Mouse (Mus musculus) MN1 (cell line): Measurements from ENCODE around the gene Scimp.
A peak's percentile ranks its signal among the peaks of the same experiment; 100 is the strongest.

Source experiments
- DNase-seq: peaks from one replicate; pipeline ENCODE4 v3.0.0-alpha.2; 2016; ENCODE audit warnings: low spot score

Gene Scimp

DNA sequence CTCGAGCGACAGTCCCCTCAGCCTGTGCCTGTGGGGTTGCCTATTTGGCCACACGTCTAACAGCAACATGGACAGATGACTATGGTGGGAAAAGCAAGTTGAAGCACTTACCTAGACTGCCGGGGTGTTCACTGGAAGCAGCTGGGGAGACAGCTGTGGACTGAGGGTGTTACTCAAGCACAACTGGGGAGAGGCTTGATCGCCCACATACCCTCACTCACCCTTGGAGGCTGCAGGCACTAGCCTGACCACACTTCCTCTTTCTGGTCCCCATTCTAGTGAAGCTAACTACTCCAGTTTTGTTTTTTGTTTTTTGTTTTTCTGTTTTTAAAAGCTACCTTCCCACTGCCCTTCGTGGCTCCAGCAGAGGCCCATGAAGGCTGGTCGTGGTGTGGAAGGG, at the start of gene Scimp:
Gene Scimp, minus strand, starts transcription at position 222 of the 400 bp plus-strand sequence.
- no peak for DNase-seq

DNA sequence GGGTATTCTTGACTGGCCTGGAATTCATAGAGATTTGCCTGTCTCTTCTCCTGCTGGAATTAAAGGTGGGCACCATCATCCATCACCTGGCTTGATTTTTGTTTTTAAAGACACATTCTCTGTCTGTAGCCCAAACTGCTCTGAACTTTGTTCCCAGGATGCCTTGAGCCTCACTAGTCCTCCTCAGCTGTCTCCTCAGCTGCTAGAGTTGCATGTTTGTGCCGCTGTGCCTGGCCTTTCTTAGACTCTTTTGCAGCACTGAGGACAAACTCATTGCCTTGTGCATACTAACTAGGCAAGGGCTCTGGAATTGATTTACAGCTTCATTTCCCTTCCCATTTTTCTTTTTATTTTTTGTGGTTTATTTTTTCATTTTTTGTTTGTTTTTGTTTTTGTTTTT, 48.0 kb upstream of the Scimp start:
- DNase-seq, result no peak

DNA sequence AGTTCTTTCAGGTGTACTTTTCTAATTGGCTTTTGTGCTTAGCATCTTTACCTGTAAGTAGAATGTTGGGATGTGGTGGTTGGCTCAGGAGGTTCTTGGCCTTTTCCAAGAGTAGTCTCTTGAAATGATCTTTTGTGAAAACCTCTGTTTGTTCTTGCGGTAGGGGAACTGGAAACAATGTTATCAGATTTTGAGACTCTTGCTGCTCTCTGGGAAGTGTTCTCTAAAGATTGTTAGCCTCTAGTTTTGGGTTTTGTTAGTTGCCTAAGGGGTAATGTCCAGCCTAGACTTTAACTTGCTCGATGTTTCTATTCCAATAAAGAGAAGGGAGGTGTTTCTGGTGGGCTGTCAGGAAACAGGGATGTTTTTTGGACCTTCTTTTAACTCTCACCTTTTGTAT, 33.6 kb upstream of the Scimp start:
- no peak for DNase-seq

DNA sequence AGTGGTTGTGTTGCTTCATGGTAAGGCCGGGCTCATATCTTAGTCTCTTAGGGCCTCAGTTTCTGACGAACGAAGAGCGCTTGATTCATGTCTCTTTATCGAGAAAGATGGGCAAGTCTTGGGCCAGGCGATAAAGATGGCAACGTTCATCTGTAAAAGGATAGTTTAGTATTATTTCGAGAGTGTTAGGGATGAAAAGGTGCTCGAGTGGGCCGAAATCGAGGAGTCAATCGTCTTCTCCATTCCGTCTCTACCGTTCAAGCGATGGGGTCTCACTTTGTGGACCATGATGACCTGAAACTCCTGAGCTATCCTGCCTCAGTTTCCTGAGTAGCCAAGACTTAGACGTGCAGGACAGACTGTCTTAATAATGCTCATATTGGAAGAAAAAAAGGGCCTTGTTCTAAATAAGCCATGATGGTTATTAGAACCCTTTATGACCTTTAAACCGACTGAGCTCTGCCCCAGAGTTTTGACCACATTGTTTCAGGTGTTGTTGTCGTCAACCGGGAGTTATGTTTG, 33.1 kb upstream of the Scimp start:
- DNase-seq, result no peak

DNA sequence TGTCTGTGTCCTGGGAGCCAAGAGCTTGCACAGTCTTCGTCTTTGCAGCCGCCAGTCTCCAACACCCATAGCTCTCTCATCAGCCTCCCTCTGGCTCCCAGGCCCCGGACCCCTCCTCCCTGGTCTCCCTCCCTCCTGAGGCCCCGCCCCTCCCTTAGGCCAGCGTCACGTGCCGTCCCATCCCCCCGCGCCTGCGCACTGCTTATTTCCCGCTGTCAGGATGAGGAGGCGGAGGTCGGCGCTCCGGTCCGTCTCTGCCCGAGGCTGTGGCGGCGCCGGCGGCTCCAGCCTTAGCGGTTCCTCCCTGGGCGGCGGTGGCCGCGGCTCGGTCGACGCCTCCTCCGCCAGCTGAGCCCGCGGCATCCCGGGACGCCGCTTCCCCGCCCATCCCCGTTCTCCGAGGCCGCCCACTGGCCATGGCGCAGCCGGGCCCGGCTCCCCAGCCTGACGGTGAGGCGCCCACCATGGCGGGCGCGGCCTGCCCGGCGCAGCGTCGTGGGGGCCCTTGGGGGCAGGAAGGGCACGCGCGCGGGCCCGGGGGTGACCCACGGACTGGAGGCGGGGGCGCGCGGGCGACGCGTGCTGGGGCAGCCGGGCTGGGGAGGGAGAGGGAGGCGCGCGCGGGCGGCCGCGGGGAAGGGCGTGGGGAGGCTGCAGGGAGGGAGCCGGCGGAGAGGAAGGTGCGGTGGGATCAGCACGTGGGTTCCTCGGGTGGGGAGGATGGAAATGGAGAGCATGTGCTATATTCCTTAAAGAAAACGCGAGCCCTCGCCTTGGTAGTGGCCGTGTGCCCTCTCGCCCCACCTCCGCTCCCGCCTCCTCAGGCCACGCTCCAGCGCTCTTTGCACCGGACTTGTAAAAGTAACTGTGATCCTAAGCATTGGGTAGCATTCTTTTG, 32.4 kb upstream of the Scimp start, which contains the start of gene Rabep1:
Gene Rabep1, plus strand, starts transcription at position 220 of the 898 bp plus-strand sequence.
- DNase-seq, result peak; percentile 93

DNA sequence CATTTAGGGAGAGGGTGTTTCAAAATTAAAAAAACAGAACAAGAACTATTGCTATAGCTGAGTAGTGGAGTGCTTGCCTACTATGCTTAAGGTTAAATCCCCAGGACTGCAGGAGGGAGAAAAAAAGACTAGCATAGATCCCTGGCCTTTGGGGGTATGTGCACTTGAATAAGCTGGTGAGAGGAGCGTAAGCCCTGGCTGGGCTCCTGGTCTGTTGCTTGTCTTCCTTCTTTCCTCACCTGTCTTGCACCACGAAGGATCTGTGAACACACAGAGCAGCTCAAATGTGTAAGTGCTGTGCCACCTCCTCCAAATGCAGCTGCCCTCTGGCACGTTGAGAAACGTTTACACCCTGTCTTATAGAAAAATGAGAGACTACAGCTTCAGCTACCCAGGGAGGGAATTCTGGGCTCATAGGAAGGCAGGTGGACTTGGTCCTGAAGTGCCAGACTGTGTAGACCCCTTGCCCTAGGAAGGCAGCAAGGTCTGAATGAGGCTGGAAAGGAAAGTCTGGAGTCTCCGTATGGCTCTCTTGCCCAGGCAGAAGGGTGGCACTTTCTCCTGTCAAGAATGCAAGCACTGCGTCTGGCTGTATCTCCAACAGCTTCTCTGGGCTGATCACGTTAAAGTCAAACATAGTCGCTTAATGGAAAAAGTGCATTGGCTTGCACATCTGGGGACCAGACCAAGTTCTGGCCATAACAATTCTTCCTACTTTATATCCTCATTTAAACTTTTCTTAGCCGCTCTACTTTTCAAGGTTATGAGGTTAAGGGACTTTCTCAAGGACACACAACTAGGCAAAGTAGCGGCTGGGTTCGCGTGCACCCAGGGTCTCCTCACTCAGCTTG, 31.5 kb upstream of the Scimp start:
- DNase-seq, result peak; percentile 25

DNA sequence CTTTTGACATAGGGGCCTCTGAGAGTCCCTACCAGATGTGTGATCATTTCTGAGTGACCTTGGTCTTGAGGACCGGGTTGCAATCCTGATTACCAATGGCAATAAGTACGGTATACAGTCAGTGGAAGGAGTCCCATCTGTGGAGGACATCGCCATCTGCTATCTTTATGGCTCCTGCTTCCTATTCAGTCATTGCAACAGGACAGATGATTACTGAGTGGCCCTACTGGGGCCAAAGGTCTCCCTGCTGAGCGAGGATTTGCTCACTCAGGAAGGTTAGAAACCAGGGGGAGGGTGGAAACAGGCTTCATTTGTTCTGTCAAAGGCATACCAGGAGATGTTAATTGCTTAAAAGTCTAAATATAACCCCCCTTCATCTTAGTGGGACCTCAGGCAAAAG, 30.6 kb upstream of the Scimp start:
- no peak for DNase-seq

DNA sequence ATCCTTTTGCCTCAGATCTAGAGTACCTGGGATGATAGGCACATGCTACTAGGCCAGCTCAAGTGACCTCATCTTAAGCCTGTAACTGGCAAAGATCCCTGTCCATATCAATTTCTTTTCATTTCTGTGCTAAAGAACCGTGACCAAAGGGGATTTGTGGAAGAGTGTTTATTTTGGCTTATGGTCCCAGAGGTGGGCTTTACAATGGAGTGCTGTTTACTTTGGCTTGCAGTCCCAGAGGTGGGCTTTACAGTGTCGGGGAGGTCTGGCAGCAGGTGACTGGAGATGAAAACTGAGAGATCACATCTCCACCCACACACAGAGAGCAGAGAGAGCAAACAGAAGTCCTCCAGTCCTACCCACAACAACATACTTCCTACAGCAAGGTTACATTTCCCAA, 26.2 kb upstream of the Scimp start:
- DNase-seq, result no peak

DNA sequence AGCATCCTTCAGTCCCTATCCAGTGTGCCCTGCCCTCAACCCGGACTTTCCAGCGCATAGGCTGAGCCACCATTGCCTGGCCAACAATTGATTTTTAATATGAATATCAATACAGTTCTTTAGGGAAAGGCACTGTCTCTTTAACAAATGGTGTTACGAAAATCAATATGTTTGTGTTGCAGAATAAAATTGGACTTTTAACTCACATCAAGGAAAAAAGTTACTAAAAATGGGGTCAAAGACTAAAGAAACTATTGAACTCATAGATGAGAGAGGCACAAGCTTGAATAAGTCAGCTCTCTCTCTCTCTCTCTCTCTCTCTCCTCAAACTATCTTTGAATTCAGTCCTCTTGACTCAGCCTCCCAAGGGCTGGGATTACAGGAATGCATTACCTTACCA, 24.6 kb upstream of the Scimp start:
- no peak for DNase-seq

DNA sequence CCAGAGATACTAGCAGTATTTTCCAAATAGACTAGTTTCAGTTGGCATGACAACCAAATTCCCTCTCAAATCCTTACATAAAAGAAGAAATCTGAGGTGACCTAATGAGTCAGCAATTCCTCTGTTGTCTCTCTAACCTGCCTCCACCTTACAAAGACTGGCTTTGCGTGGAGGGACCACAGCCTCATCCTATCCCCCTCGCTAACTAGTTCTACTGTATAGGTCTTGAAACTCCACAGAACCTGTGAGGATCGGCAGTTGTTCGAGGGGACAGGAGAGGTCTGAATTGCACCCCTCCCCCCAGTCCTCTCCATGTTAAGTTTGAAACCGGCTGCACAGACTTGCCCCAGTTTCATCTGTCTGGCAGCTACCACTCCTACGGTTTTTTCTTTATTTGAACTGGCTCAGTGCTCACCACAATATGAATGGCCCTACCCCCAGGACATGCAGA, 23.0 kb upstream of the Scimp start:
- DNase-seq, result no peak

DNA sequence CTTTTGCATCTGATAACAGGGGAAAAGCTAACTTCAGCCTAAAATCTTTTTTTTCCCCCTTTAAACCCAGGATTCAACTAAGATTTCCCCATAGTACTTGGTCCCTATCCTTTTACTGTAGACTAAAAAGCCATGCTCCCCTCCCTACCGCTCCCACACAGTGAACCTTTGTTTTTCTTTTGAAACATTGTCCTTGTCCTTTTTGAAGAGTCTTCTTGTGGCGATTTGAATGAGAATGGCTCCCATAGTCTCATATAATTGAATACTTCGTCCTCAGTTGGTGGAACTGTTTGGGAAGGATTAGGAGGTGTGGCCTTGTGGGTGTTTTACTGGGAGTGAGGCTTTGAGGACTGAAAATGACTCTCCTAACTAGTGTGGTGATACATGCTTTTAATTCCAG, 21.4 kb upstream of the Scimp start:
- DNase-seq, result no peak

DNA sequence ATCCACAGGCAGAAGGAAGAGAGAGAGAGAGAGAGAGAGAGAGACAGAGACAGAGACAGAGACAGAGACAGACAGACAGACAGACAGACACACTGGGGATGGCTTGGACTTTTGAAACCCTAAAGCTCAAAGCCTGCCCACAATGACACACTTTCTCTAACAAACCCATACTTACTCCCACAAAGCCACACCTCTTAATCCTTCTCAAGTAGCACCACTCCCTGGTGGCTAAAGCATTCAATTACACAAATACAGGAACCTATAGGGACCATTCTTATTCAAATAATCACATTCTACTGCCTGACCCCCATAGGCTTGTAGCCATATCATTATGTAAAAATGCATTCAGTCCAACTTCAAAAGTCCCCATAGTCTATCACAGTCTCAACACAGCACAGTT, 21.0 kb upstream of the Scimp start:
- DNase-seq, result no peak

DNA sequence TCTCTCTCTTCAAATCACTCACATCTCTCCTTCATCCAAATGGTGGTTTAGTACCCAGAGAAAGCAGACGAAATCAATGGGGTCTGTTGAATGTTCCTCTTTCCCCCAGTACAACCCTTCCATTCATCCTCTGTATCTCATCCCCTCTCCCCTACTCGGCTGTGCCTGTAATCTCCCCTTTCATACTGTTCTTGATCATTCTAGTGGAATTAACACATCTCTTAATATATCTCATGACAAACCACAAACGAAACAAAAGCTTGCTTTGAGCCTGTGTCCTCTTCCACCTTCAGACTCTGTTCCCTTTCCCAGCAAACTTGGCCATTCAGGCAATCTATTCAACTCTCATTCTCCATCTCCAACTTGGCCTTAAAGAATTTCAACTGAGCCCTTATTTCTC, 18.8 kb upstream of the Scimp start:
- DNase-seq, result no peak

DNA sequence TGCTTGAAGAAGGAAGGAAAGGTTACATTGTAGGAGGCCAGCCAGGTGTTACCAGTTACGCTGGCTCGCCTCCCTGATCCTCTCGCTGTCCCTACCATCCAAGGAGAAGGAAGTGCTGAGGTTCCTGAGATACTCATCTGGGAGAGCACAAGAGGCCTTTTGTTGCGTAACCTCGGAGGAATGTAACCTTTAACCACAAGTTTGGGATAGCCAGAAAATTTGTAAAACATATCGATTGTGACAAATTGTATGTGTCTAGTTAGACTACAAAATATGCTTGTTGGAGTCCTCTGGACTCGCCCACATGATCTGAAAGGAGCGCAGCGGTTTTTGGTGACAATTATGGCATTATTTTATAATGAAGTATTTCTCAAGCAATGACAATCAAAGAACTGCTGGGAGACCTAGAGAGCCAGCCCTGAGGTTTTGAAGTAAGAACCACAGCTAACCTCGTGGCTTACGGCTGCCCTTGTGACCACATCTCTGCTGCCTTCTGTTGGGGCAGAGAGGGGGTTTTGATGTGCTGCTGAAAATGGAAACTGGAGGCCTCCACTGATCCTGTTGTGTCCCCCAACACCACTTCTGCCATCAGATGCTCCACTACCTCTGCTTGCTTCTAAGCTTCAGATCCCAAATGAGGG, 16.7 kb upstream of the Scimp start:
- DNase-seq, result no peak

DNA sequence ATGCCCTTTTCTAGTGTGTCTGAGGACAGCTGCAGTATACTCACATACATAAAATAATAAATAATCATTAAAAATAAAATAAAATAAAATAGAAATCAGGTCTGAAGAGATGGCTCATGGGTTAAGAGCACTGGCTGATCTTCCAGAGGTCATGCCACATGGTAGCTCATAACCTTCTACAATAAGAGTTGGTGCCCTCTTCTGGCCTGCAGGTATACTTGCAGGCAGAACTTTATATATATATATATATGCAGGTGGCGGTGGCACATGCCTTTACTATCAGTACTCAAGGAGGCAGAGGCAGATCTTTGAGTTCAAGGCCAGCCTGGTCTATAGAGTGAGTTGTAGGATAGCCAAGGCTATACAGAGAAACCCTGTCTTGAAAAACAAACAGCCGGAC, 13.8 kb upstream of the Scimp start:
- no peak for DNase-seq

DNA sequence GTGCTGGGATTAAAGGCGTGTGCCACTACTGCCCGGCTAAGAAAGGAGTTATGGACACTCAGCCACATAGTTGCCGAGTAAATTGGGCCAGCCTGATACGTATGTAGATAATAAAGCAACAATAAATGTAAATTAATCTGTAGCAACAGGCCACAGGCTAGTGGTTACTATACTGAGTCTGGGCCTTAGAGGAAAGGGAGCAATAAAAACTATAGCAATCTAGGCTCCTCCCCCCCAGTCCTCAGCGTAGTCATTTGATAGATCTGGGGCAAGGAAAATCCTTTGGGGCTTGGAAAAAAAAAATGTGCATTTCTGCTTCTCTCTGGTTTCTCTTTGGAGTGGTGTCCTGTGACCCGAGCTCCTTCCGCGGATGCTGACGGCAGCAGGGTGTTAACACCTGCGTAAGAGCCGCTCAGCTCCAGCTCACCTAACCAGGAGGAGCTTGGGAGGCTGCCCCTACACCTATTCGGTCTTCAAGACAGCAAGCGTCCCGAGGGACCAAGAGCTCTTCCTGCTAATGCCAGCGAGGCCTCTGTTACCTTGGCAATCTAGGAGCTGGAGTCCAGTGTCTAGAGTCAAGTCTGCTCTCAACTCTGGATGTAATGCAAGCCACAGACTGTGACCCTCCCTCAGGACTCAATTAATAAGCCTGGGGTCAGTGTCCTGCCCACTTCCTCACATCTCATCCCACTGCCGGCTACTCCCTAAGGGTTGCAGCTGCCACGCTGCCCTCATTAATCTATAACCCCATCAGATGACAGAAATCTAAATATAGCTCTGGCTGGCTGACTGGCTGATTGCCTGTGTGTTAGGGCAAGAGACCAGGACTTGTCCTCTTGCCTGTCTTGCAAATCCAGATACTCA, 9.6 kb upstream of the Scimp start:
- peak; percentile 83 for DNase-seq

DNA sequence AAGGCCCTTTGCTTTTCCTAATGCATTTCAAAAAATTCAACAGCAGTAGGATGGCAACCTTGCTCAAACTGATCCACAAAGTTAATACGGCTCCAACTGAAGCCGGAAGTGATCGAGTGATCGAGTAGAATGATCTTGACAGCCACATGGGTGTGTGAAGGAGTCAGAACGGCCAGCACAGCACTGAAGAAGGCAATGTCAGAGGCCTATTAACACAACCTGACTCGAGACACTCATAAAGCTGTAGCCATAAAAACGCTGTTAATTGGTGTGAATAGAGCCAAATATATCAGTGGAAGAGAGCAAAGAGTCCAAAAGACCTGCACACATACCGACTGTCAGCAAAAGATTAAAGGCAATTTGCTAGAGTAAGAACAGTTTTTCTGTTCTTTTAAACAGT, 7.7 kb upstream of the Scimp start:
- DNase-seq, result no peak

DNA sequence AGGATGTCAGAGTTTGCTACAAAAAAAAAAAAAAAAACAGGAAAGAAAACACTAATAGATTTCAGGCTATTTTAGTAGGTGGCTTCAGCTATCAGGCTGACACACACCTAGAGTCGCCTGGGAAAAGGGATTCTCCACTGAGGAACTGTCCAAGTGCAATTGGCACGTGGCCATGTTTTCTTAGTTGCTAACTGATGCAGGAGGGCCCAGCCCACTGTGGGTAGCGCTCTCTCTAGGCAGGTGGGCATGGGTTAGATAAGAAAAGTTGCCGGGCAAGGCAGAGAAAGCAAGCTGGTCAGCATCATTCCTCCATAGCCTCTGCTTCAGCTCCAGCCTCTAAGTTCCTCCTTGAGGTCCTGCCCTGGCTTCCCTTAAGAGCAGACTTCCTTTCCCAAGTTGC, 4.4 kb upstream of the Scimp start:
- DNase-seq, result no peak

DNA sequence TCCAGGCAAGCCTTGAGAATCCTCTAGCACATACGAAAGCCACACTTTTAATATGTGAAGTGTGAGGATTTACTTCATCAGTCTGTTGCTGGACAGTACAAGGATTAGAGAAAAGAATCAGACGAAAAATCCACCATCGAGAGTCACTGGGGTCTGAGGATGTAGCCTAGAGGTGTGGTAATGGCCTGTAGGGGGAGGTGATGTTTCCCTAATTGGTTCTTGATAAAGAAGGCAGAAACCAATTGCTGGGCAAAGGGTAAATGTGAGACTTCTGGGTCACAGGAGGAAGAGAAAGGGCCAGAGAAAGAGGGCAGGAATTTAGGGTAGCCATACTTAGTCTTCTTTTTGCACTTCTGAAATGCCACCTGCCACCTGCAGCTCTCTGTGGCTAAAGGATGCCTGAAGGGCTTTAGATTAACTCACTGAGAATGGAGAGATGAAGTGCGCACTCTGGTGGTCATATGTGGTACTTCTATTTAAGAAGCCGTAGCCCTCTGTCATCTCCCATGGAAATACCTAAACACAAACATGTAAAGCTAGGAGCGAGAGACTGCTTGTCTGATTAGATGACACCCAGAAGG, 3.2 kb upstream of the Scimp start:
- peak; percentile 66 for DNase-seq

DNA sequence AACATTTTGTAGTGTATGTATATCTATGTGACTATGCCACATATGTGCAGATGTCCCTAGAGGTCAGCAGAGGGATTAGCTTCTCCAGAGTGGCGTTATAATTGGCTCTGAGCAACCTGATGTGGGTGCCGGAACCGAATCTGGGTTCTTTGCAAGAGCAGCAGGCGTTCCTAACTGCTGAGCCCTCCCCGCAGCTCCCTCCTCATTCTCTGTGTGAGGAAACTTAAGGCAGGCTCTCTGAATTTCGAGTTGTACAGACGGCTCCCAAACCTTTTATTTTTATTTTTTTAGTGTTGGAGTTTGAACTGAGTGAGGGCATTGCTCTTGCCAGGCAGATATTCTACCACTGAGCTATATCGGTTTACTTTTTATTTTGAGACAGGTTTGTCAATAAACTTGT, 2.7 kb upstream of the Scimp start:
- no peak for DNase-seq
